Mouse (Mus musculus): ENCODE results near the gene Elof1. TPM values are rescaled to one million over a fixed set of nuclear protein-coding genes. Genes with fewer than 3 reads are reported as not detected.
"Not testable (repeated sequence)": the region's sequence is repeated elsewhere in the genome, so short reads cannot be mapped to it uniquely, and the experiment has no call there.

The Elof1 gene
- polyA plus RNA-seq, 1 experiment from 2014 or later = 211 TPM

GRCm38 (mm10) chr9:22156497-22157245 lies 39.7 kb upstream of the Elof1 start, which contains the start of gene Pigyl:
Gene Pigyl (plus strand): TSS chr9:22156846.
- Histone ChIP-seq H3K27me3 (ENCODE audit: control insufficient read depth, insufficient read depth, low read length) (no peaks in the 10 kb centered on the region), H3K4me2 (replicated peaks; ENCODE audit: low read depth, low read length) (peak within 1 kb of the TSS; percentile 71), H3K9me3 (ENCODE audit: control insufficient read depth, low read length) (no peaks in the 10 kb centered on the region), H3K36me3 (ENCODE audit: control insufficient read depth, insufficient read depth, low read length) (no peaks in the 10 kb centered on the region), H3K27ac (ENCODE audit: low read depth, low read length) (peak within 1 kb of the TSS; percentile 51; the same call in 1 of the 2 replicates), H3K4me1 (replicated peaks; ENCODE audit: control insufficient read depth, insufficient read depth, low read length) (no peaks in the 10 kb centered on the region; the same call in 1 of the 2 replicates), H3K4me3 (ENCODE audit: low read depth, low read length) (peak within 1 kb of the TSS; percentile 63), H3K9ac (ENCODE audit: low read depth, low read length) (peak within 1 kb of the TSS; percentile 75)
- DNase-seq (ENCODE audit: low spot score) (peak; percentile 100), ATAC-seq (ENCODE audit: low FRiP score) (peak; percentile 99)
- 1% methylated on average over 61 of the region's 65 CpGs for WGBS

GRCm38 (mm10) chr9:22155614-22156013 lies 38.6 kb upstream of the Elof1 start:
- DNase-seq (ENCODE audit: low spot score) (peak; percentile 80), ATAC-seq (ENCODE audit: low FRiP score) (peak; percentile 5; the same call in 1 of the 2 replicates)
- WGBS = 33% methylated on average over 10 of the region's 10 CpGs
- H3K4me3 ChIP-seq (ENCODE audit: low read depth, low read length) = no peak overlapping the region
- H3K27me3 ChIP-seq (ENCODE audit: control insufficient read depth, insufficient read depth, low read length) = no peaks in the 10 kb centered on the region
- 0 out of 2 replicates have a peak overlapping the region, but pooled peaks have one; percentile 14 for H3K4me2 ChIP-seq (replicated peaks; ENCODE audit: low read depth, low read length)
- no peak overlapping the region for H3K27ac ChIP-seq (ENCODE audit: low read depth, low read length)
- no peaks in the 10 kb centered on the region for H3K36me3 ChIP-seq (ENCODE audit: control insufficient read depth, insufficient read depth, low read length)
- H3K9me3 ChIP-seq (ENCODE audit: control insufficient read depth, low read length) = no peaks in the 10 kb centered on the region
- H3K9ac ChIP-seq (ENCODE audit: low read depth, low read length) = no peak overlapping the region
- no peaks in the 10 kb centered on the region; the same call in 1 of the 2 replicates for H3K4me1 ChIP-seq (replicated peaks; ENCODE audit: control insufficient read depth, insufficient read depth, low read length)

GRCm38 (mm10) chr9:22153810-22154209 lies 36.8 kb upstream of the Elof1 start:
- no peaks in the 10 kb centered on the region for H3K36me3 ChIP-seq (ENCODE audit: control insufficient read depth, insufficient read depth, low read length)
- no peak overlapping the region for H3K27ac ChIP-seq (ENCODE audit: low read depth, low read length)
- H3K4me1 ChIP-seq (replicated peaks; ENCODE audit: control insufficient read depth, insufficient read depth, low read length) = no peaks in the 10 kb centered on the region; the same call in 1 of the 2 replicates
- no peak for DNase-seq (ENCODE audit: low spot score)
- no peak overlapping the region for H3K4me2 ChIP-seq (replicated peaks; ENCODE audit: low read depth, low read length)
- no peaks in the 10 kb centered on the region for H3K9me3 ChIP-seq (ENCODE audit: control insufficient read depth, low read length)
- H3K27me3 ChIP-seq (ENCODE audit: control insufficient read depth, insufficient read depth, low read length) = no peaks in the 10 kb centered on the region
- H3K4me3 ChIP-seq (ENCODE audit: low read depth, low read length) = no peak overlapping the region
- ATAC-seq (ENCODE audit: low FRiP score) = no peak
- 92% methylated on average over 3 of the region's 3 CpGs for WGBS
- H3K9ac ChIP-seq (ENCODE audit: low read depth, low read length) = no peak overlapping the region

GRCm38 (mm10) chr9:22150946-22151345 lies 34.0 kb upstream of the Elof1 start:
- Histone ChIP-seq H3K27me3 (ENCODE audit: control insufficient read depth, insufficient read depth, low read length) (no peaks in the 10 kb centered on the region), H3K27ac (ENCODE audit: low read depth, low read length) (no peak overlapping the region), H3K36me3 (ENCODE audit: control insufficient read depth, insufficient read depth, low read length) (no peaks in the 10 kb centered on the region), H3K9me3 (ENCODE audit: control insufficient read depth, low read length) (no peaks in the 10 kb centered on the region), H3K9ac (ENCODE audit: low read depth, low read length) (no peak overlapping the region), H3K4me3 (ENCODE audit: low read depth, low read length) (no peak overlapping the region), H3K4me1 (replicated peaks; ENCODE audit: control insufficient read depth, insufficient read depth, low read length) (no peaks in the 10 kb centered on the region), H3K4me2 (replicated peaks; ENCODE audit: low read depth, low read length) (no peak overlapping the region)
- ATAC-seq (ENCODE audit: low FRiP score) = no peak
- DNase-seq (ENCODE audit: low spot score) = no peak
- WGBS = 95% methylated on average over 2 of the region's 2 CpGs

- not testable (repeated sequence) for H3K4me1 ChIP-seq (replicated peaks; ENCODE audit: control insufficient read depth, insufficient read depth, low read length); H3K27me3 ChIP-seq (ENCODE audit: control insufficient read depth, insufficient read depth, low read length); H3K4me3 ChIP-seq (ENCODE audit: low read depth, low read length); H3K9ac ChIP-seq (ENCODE audit: low read depth, low read length); H3K4me2 ChIP-seq (replicated peaks; ENCODE audit: low read depth, low read length); ATAC-seq (ENCODE audit: low FRiP score); DNase-seq (ENCODE audit: low spot score); H3K36me3 ChIP-seq (ENCODE audit: control insufficient read depth, insufficient read depth, low read length); H3K27ac ChIP-seq (ENCODE audit: low read depth, low read length); H3K9me3 ChIP-seq (ENCODE audit: control insufficient read depth, low read length)
- WGBS = 90% methylated on average over 7 of the region's 7 CpGs
Measured at GRCm38 (mm10) chr9:22150249-22150693, 33.3 kb upstream of the Elof1 start.

- H3K36me3 ChIP-seq (ENCODE audit: control insufficient read depth, insufficient read depth, low read length) = no peaks in the 10 kb centered on the region
- no peaks in the 10 kb centered on the region for H3K9me3 ChIP-seq (ENCODE audit: control insufficient read depth, low read length)
- DNase-seq (ENCODE audit: low spot score) (no peak), ATAC-seq (ENCODE audit: low FRiP score) (no peak)
- 77% methylated on average over 20 of the region's 20 CpGs for WGBS
- H3K27me3 ChIP-seq (ENCODE audit: control insufficient read depth, insufficient read depth, low read length) = no peaks in the 10 kb centered on the region
- H3K9ac ChIP-seq (ENCODE audit: low read depth, low read length) = no peak overlapping the region
- no peak overlapping the region for H3K4me2 ChIP-seq (replicated peaks; ENCODE audit: low read depth, low read length)
- no peak overlapping the region for H3K27ac ChIP-seq (ENCODE audit: low read depth, low read length)
- no peaks in the 10 kb centered on the region for H3K4me1 ChIP-seq (replicated peaks; ENCODE audit: control insufficient read depth, insufficient read depth, low read length)
- H3K4me3 ChIP-seq (ENCODE audit: low read depth, low read length) = no peak overlapping the region
Measured at GRCm38 (mm10) chr9:22149426-22150248, 32.7 kb upstream of the Elof1 start.

- H3K36me3 ChIP-seq (ENCODE audit: control insufficient read depth, insufficient read depth, low read length) = no peaks in the 10 kb centered on the region
- H3K9me3 ChIP-seq (ENCODE audit: control insufficient read depth, low read length) = no peaks in the 10 kb centered on the region
- H3K4me3 ChIP-seq (ENCODE audit: low read depth, low read length) = no peak overlapping the region
- H3K4me1 ChIP-seq (replicated peaks; ENCODE audit: control insufficient read depth, insufficient read depth, low read length) = no peaks in the 10 kb centered on the region
- no peak overlapping the region for H3K9ac ChIP-seq (ENCODE audit: low read depth, low read length)
- ATAC-seq (ENCODE audit: low FRiP score) (no peak), DNase-seq (ENCODE audit: low spot score) (no peak)
- WGBS = 84% methylated on average over 7 of the region's 8 CpGs
- no peak overlapping the region for H3K4me2 ChIP-seq (replicated peaks; ENCODE audit: low read depth, low read length)
- H3K27ac ChIP-seq (ENCODE audit: low read depth, low read length) = no peak overlapping the region
- no peaks in the 10 kb centered on the region for H3K27me3 ChIP-seq (ENCODE audit: control insufficient read depth, insufficient read depth, low read length)
Measured at GRCm38 (mm10) chr9:22144304-22144965, 27.5 kb upstream of the Elof1 start.

GRCm38 (mm10) chr9:22143108-22144037 lies 26.4 kb upstream of the Elof1 start:
- Histone ChIP-seq H3K4me3 (ENCODE audit: low read depth, low read length) (no peak overlapping the region), H3K9me3 (ENCODE audit: control insufficient read depth, low read length) (no peaks in the 10 kb centered on the region), H3K4me2 (replicated peaks; ENCODE audit: low read depth, low read length) (no peak overlapping the region), H3K9ac (ENCODE audit: low read depth, low read length) (no peak overlapping the region), H3K27me3 (ENCODE audit: control insufficient read depth, insufficient read depth, low read length) (no peaks in the 10 kb centered on the region), H3K4me1 (replicated peaks; ENCODE audit: control insufficient read depth, insufficient read depth, low read length) (no peaks in the 10 kb centered on the region), H3K27ac (ENCODE audit: low read depth, low read length) (no peak overlapping the region), H3K36me3 (ENCODE audit: control insufficient read depth, insufficient read depth, low read length) (no peaks in the 10 kb centered on the region)
- ATAC-seq (ENCODE audit: low FRiP score) (peak; percentile 66), DNase-seq (ENCODE audit: low spot score) (peak; percentile 94)
- WGBS = 60% methylated on average over 17 of the region's 17 CpGs
